Mouse (Mus musculus) bone marrow macrophage, adult 2 months (primary cell): ENCODE measurements around the gene Plxnd1. TPM values are rescaled to one million over a fixed set of nuclear protein-coding genes. Genes with fewer than 3 reads are reported as not detected.
A peak's percentile ranks its signal among the peaks of the same experiment; 100 is the strongest.

ENCODE experiments used
- H3K27ac ChIP-seq: 2 replicates; pipeline ENCODE4 v1.5.1; 2012; ENCODE audit warnings: low read depth, low read length; ENCODE audit not compliant: insufficient read depth
- H3K4me1 ChIP-seq: 2 replicates; pipeline ENCODE4 v1.6.1; 2012; ENCODE audit warnings: low read length; ENCODE audit not compliant: control insufficient read depth, insufficient read depth
- H3K4me3 ChIP-seq: 2 replicates; pipeline ENCODE4 v1.5.1; 2012; ENCODE audit warnings: mild to moderate bottlenecking, low read length, moderate library complexity; ENCODE audit not compliant: insufficient read depth
- CTCF ChIP-seq: IDR thresholded peaks from 2 replicates; pipeline ENCODE4 v1.5.1; 2012; ENCODE audit warnings: low read depth, mild to moderate bottlenecking, low read length, moderate library complexity
- POLR2A ChIP-seq: IDR thresholded peaks from 2 replicates; pipeline ENCODE4 v1.6.1; 2012; ENCODE audit warnings: mild to moderate bottlenecking, low read depth, low read length, borderline replicate concordance
- polyA plus RNA-seq: library from polyadenylated mRNA; stranded (reverse); fragments of >200 nt; gene quantifications from 2 replicates; pipeline ENCODE4 v1.2.4, GENCODE M21; 2012; ENCODE audit not compliant: missing spikeins, insufficient read depth, insufficient read length

The Plxnd1 gene
- polyA plus RNA-seq, 1 experiment, result 222 TPM

DNA sequence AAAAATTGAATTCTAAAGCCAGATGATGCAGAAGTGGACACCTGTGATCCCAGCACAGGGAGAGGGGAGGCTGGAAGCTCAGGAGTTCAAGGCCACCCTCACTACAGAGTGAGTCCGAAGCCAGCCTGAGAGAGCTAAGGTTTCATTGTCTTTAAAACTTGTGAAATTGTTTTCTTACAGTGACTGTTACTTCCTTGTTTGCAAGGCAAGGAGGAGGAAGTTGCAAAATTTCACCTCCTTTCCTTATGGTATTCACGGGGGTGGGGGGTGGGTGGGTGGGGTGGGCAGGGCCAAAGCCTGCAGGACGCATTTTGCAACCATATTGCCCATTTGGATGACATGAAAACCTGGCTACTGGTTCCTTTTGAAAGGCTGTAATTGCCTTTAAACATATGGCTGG, 18.9 kb upstream of the Plxnd1 start:
- H3K4me1 ChIP-seq, result peaks cover 53% of the 10 kb centered on the region
- H3K4me3 ChIP-seq, result no peak overlapping the region
- peak overlapping the region; percentile 98 for H3K27ac ChIP-seq
- no peak for TF ChIP-seq CTCF
- no peak for TF ChIP-seq POLR2A

DNA sequence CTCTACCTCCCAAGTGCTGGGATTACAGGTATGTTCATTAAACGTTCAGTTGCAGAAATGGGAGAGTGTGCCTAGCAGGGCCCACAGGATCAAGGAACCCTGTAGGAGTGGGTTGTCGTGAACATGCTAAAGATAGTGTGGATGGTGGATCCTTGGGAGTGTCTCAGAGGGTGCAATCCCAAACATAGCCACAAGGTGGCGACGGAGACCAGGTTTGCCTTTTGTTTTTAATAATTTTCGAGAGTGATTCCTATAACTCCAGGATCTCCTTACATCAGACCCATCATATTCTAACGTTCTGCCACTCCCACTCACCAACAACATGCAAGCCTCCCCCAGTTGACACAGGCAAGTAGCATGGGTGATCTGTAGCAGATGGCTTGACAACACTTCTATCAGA, 15.7 kb upstream of the Plxnd1 start:
- peaks cover 64% of the 10 kb centered on the region for H3K4me1 ChIP-seq
- H3K4me3 ChIP-seq, result no peak overlapping the region
- H3K27ac ChIP-seq, result no peak overlapping the region
- TF ChIP-seq POLR2A, result no peak
- peak; percentile 91 for TF ChIP-seq CTCF

- TF ChIP-seq POLR2A (no peak), CTCF (no peak)
- Histone ChIP-seq H3K27ac (no peak overlapping the region), H3K4me1 (peaks cover 62% of the 10 kb centered on the region), H3K4me3 (no peak overlapping the region)
These were observed 14.6 kb upstream of the Plxnd1 start for GRCm38 (mm10) chr6:116009426-116009825.

- no peak overlapping the region for H3K4me3 ChIP-seq
- TF ChIP-seq CTCF (peak; percentile 80), POLR2A (no peak)
- peaks cover 63% of the 10 kb centered on the region for H3K4me1 ChIP-seq
- peak overlapping the region; percentile 83; the same call in 1 of the 2 replicates for H3K27ac ChIP-seq
These were observed 12.9 kb upstream of the Plxnd1 start for GRCm38 (mm10) chr6:116007561-116008173.

- TF ChIP-seq CTCF (no peak), POLR2A (no peak)
- H3K4me3 ChIP-seq, result no peak overlapping the region; the same call in 1 of the 2 replicates
- peaks cover 63% of the 10 kb centered on the region for H3K4me1 ChIP-seq
- H3K27ac ChIP-seq, result peak overlapping the region; percentile 83
These were observed 11.9 kb upstream of the Plxnd1 start for GRCm38 (mm10) chr6:116006731-116007130.

GRCm38 (mm10) chr6:116005959-116006288, 11.1 kb upstream of the Plxnd1 start:
- peak overlapping the region; percentile 96; the same call in 1 of the 2 replicates for H3K27ac ChIP-seq
- peaks cover 68% of the 10 kb centered on the region for H3K4me1 ChIP-seq
- H3K4me3 ChIP-seq, result no peak overlapping the region
- TF ChIP-seq CTCF, result no peak
- TF ChIP-seq POLR2A, result no peak

- H3K27ac ChIP-seq, result peak overlapping the region; percentile 96
- H3K4me3 ChIP-seq, result no peak overlapping the region
- no peak for TF ChIP-seq CTCF
- no peak for TF ChIP-seq POLR2A
- peaks cover 68% of the 10 kb centered on the region for H3K4me1 ChIP-seq
These were observed 10.6 kb upstream of the Plxnd1 start for GRCm38 (mm10) chr6:116005275-116005958.

- H3K4me3 ChIP-seq, result peak overlapping the region; percentile 49
- peaks cover 68% of the 10 kb centered on the region for H3K4me1 ChIP-seq
- peak overlapping the region; percentile 96 for H3K27ac ChIP-seq
- TF ChIP-seq POLR2A (no peak), CTCF (no peak)
These were observed 9.9 kb upstream of the Plxnd1 start for GRCm38 (mm10) chr6:116004716-116005115.

- peak overlapping the region; percentile 49 for H3K4me3 ChIP-seq
- TF ChIP-seq CTCF (no peak), POLR2A (no peak)
These were observed 9.3 kb upstream of the Plxnd1 start for GRCm38 (mm10) chr6:116004069-116004468.

GRCm38 (mm10) chr6:116003516-116003915, 8.7 kb upstream of the Plxnd1 start:
- TF ChIP-seq POLR2A (0 out of 2 replicates have a peak, but pooled peaks have one; percentile 2), CTCF (no peak)
- H3K27ac ChIP-seq, result peak overlapping the region; percentile 96
- peaks cover 63% of the 10 kb centered on the region for H3K4me1 ChIP-seq
- peak overlapping the region; percentile 49 for H3K4me3 ChIP-seq

More at GRCm38 (mm10) chr6:116004069-116004468, 9.3 kb upstream of the Plxnd1 start:
- Histone ChIP-seq H3K27ac (peak overlapping the region; percentile 96), H3K4me1 (peaks cover 63% of the 10 kb centered on the region)
